Mouse (Mus musculus) liver, embryonic 16.5 days (tissue): Measurements from ENCODE around the gene Prox2. TPM values are rescaled to one million over a fixed set of nuclear protein-coding genes. Genes with fewer than 3 reads are reported as not detected.

Source experiments
- ATAC-seq: fragments of 200-750 bp; cut with Nextera tagmentation; 2 replicates; pipeline ENCODE4 v1.8.0; 2017; ENCODE audit warnings: low read depth, mild to moderate bottlenecking, moderate number of reproducible peaks, moderate library complexity
- H3K27ac ChIP-seq: fragments of 300-500 bp; sonication (generic); 2 replicates; pipeline ENCODE4 v1.5.1; 2014; ENCODE audit warnings: mild to moderate bottlenecking, low read length
- H3K27me3 ChIP-seq: fragments of 300-500 bp; sonication (generic); 2 replicates; pipeline ENCODE4 v1.6.1; 2014; ENCODE audit warnings: low read depth, low read length, mixed read lengths; ENCODE audit not compliant: control insufficient read depth, insufficient read depth
- H3K36me3 ChIP-seq: fragments of 300-500 bp; sonication (generic); 2 replicates; pipeline ENCODE4 v1.6.1; 2014; ENCODE audit warnings: mild to moderate bottlenecking; ENCODE audit not compliant: control insufficient read depth, insufficient read depth
- H3K4me1 ChIP-seq: fragments of 300-500 bp; sonication (generic); 2 replicates; pipeline ENCODE4 v1.6.1; 2014; ENCODE audit warnings: low read depth, low read length, mixed read lengths; ENCODE audit not compliant: control insufficient read depth
- H3K4me2 ChIP-seq: fragments of 300-500 bp; sonication (generic); 2 replicates; pipeline ENCODE4 v1.6.1; 2014; ENCODE audit warnings: low read depth, low read length, mixed read lengths
- H3K4me3 ChIP-seq: fragments of 300-500 bp; sonication (generic); 2 replicates; pipeline ENCODE4 v1.5.1; 2014; ENCODE audit warnings: low read depth, mild to moderate bottlenecking, low read length
- H3K9ac ChIP-seq: fragments of 300-500 bp; sonication (generic); 2 replicates; pipeline ENCODE4 v1.6.1; 2014; ENCODE audit warnings: low read depth, low read length
- H3K9me3 ChIP-seq: fragments of 300-500 bp; sonication (generic); replicated peaks from 2 replicates; pipeline ENCODE4 v1.6.1; 2016; ENCODE audit warnings: low read length; ENCODE audit not compliant: control insufficient read depth
- WGBS: fragments of 180-500 bp; shearing (Covaris S2); extraction: QIAGEN DNeasy Blood & Tissue Kit; methylation state at CpG from one replicate; pipeline ENCODE4 v1.1.7; 2014; ENCODE audit not compliant: insufficient replicate concordance; 5-methylcytosine and 5-hydroxymethylcytosine counted together
- polyA plus RNA-seq: library from polyadenylated mRNA; unstranded; fragments of >200 nt; fragmentation: Nextera tagmentation; extraction: Ambion mirVana; gene quantifications from 2 replicates; pipeline ENCODE4 v1.2.1, GENCODE M21; 2015

The Prox2 gene
- polyA plus RNA-seq, 1 experiment from 2014 or later, result 2.8 TPM

DNA sequence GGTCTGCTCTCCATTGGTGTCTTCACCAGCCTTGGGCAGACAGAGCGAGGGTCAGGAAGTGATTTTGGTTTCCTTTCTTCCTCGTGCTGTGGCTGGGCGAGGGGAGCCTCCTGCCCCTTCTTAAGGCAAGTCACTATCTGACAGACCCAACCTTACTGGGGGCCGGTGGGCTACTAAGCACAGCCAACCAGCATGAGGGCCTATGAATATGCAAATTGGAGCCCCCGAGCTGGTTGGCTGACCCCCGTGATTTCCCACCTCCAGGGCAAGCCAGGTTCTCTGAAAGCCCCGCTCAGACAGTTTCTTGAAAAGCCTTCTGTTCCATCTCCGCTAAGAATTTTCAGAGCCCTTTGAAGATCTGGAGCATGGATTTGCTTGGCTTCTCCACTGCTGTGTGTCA is 4.3 kb downstream of the Prox2 start:
- Histone ChIP-seq H3K27ac (no peak overlapping the region), H3K9ac (no peak overlapping the region), H3K9me3 (no peaks in the 10 kb centered on the region), H3K27me3 (no peaks in the 10 kb centered on the region), H3K4me1 (peaks cover 14% of the 10 kb centered on the region), H3K36me3 (no peaks in the 10 kb centered on the region), H3K4me2 (no peak overlapping the region), H3K4me3 (no peak overlapping the region)
- 10% methylated on average over 8 of the region's 8 CpGs for WGBS
- ATAC-seq, result no peak

DNA sequence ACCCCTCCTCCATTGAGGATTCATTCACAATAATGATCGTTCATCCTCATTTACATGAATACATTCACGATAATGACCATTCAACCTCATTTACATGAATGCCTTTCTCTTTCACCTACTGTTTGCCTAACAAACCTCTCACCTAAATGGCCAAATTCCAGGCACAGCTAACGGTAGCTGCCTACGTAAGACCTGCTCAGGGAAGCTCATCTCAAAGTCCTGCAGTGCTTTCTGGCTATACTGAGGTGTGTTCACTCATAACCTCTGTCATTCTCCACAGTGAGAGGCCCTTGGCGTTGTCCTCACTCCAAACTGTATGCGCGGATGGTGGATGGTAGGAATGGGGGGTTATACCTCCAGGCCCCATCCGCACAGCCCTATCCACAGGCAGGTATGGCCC is 5.8 kb downstream of the Prox2 start:
- Histone ChIP-seq H3K4me1 (peaks cover 12% of the 10 kb centered on the region), H3K9me3 (no peaks in the 10 kb centered on the region), H3K4me3 (no peak overlapping the region), H3K27ac (no peak overlapping the region), H3K4me2 (no peak overlapping the region), H3K36me3 (no peaks in the 10 kb centered on the region), H3K9ac (no peak overlapping the region), H3K27me3 (no peaks in the 10 kb centered on the region)
- 0 out of 2 replicates have a peak, but pooled peaks have one; percentile 39 for ATAC-seq
- 78% methylated on average over 8 of the region's 8 CpGs for WGBS

DNA sequence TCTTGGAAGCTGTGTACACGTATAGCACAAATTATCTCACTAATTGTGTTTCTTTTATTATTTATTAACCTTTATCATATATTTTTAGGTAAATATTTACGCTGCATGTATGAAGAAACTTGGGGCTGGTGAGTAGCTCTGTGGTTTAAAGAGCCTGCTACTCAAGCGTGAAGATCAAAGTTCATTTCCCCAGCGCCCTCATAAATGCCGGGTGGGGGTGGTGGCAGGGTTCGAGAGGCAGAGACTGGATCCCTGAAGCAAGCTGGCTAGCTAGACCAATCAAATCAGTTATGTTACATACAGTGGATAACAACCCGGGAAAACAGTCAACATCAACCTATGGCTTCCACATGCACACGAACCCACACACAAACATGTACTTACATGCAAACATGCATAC is 7.5 kb downstream of the Prox2 start:
- Histone ChIP-seq H3K9ac (no peak overlapping the region), H3K4me1 (peaks cover 4% of the 10 kb centered on the region), H3K36me3 (no peaks in the 10 kb centered on the region), H3K27ac (no peak overlapping the region), H3K4me3 (no peak overlapping the region), H3K27me3 (no peaks in the 10 kb centered on the region), H3K4me2 (no peak overlapping the region), H3K9me3 (no peaks in the 10 kb centered on the region)
- WGBS, result 68% methylated on average over 8 of the region's 8 CpGs
- ATAC-seq, result no peak

DNA sequence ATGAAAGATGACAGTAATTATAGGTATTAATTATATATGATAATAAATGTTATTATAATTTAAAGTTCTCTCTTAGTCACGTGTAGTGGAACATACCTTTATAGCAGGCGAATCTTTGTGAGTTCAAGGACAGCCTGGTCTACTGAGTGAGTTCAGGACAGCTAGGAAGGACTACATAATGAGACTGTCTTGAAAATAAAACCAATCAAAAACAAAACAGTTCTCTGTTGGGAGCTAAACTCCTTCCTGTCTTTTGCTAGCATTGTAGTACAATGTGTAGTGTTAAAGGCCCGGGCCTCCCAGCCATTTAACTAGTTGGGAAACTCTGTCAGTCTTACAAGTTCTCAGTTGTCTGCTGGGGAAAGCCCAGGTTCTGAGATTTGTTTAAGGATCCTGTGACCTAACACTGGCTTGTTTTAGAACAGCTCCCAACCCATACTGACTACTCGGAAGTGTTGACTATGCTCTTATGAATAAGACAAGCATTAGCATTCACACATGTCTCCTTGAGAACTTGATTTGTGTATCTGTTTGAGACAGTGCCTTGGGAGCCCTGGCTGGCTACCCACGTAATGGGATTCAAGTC is 8.9 kb downstream of the Prox2 start:
- Histone ChIP-seq H3K4me1 (peaks cover 4% of the 10 kb centered on the region), H3K4me2 (no peak overlapping the region), H3K4me3 (no peak overlapping the region), H3K9me3 (no peaks in the 10 kb centered on the region), H3K9ac (no peak overlapping the region), H3K36me3 (no peaks in the 10 kb centered on the region), H3K27ac (no peak overlapping the region), H3K27me3 (no peaks in the 10 kb centered on the region)
- ATAC-seq, result no peak
- WGBS, result 71% methylated on average over 5 of the region's 5 CpGs

DNA sequence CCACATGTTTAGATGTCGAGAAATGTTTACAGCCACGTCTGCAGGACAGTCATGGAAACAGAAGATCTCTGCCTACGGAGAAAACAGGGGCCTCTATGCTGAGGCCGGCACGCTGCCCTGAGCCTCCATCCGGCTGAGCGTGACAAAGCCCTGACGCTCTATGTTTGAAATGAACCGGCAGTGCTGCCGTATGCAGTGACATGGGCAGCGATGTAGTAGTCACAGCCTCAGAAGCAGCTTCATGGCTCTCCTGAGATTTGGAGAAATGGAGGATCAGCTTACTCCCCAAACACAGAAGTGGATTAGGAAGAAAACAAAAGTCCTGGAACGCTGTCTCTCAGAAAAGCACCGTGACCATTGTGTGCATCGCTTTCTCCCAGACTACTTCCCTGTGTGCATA is 9.6 kb downstream of the Prox2 start:
- Histone ChIP-seq H3K4me2 (no peak overlapping the region), H3K27ac (no peak overlapping the region), H3K9ac (no peak overlapping the region), H3K4me3 (no peak overlapping the region), H3K36me3 (no peaks in the 10 kb centered on the region), H3K27me3 (no peaks in the 10 kb centered on the region), H3K4me1 (no peaks in the 10 kb centered on the region; the same call in none of the 2 replicates), H3K9me3 (no peaks in the 10 kb centered on the region)
- no peak for ATAC-seq
- 83% methylated on average over 14 of the region's 14 CpGs for WGBS

DNA sequence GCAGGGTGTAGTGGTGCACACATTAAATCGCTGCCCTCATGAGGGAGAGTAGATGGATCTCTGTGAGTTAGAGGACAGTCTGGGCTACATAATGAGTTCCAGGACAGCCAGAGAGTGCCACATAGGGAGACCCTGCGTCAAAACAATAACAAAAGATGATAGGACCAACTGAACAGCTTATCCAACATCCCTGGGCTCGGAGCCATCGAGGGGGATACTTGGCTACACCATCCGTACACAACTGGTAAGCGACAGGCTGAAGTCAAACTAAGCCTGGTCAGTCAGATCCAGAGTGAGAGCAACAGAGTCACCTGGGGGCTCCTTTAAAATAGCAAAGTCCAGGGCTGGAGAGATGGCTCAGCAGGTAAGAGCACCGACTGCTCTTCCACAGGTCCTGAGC is 14.7 kb downstream of the Prox2 start:
- Histone ChIP-seq H3K27ac (no peak overlapping the region), H3K4me3 (no peak overlapping the region), H3K4me1 (peaks cover 7% of the 10 kb centered on the region; the same call in 1 of the 2 replicates), H3K36me3 (no peaks in the 10 kb centered on the region), H3K27me3 (no peaks in the 10 kb centered on the region), H3K4me2 (no peak overlapping the region), H3K9ac (no peak overlapping the region), H3K9me3 (no peaks in the 10 kb centered on the region)
- WGBS, result 78% methylated on average over 7 of the region's 7 CpGs
- no peak for ATAC-seq

DNA sequence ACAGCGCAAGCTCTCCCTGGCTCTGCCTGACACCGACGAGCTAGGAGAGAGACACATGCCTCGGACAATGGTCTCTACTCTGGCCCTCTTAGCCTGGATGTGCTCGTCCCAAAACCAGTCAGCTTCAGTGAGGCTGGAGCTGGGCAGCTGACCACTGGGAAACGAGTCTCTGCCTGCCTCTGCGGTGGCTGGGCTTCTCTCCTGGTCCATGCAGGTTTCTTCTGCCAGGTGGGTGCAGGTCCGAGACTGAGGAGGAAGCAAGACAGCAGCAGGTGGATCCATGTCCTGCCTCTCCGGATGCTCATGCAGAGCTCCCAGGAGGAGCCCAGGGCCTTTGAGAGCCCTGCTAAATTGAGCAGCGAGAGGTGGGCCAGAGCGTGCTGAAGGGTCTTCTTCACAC is 15.4 kb downstream of the Prox2 start:
- no peak overlapping the region for H3K4me3 ChIP-seq
- no peak overlapping the region for H3K27ac ChIP-seq
- H3K9ac ChIP-seq, result no peak overlapping the region
- no peaks in the 10 kb centered on the region for H3K27me3 ChIP-seq
- ATAC-seq, result no peak
- peaks cover 7% of the 10 kb centered on the region; the same call in 1 of the 2 replicates for H3K4me1 ChIP-seq
- H3K4me2 ChIP-seq, result no peak overlapping the region
- WGBS, result 81% methylated on average over 11 of the region's 11 CpGs
- no peaks in the 10 kb centered on the region for H3K36me3 ChIP-seq
- no peaks in the 10 kb centered on the region for H3K9me3 ChIP-seq

DNA sequence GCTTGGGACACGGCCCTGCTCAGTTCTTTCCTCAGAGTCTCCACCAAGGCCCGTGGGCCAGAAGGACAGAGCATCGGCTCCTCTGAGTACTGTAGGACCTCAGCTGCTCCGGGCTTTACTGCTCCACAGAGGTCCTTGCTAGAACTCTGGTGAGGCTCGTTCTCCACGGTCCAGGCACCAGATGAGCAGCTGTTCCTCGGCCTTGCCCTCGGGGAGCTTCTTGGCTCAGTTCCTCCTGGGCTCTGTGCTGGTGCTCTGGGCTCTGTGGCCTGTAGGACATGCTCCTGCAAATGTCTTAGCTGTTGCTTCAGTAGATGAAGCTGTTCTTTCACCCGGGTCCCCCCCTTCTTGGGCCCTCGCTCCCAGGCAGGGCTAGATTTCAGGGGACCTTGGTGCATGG is 15.9 kb downstream of the Prox2 start:
- WGBS, result 72% methylated on average over 10 of the region's 10 CpGs
- Histone ChIP-seq H3K9ac (no peak overlapping the region), H3K9me3 (no peaks in the 10 kb centered on the region), H3K36me3 (no peaks in the 10 kb centered on the region), H3K4me1 (peaks cover 7% of the 10 kb centered on the region; the same call in 1 of the 2 replicates), H3K27me3 (no peaks in the 10 kb centered on the region), H3K4me2 (no peak overlapping the region), H3K27ac (no peak overlapping the region), H3K4me3 (no peak overlapping the region)
- ATAC-seq, result no peak

DNA sequence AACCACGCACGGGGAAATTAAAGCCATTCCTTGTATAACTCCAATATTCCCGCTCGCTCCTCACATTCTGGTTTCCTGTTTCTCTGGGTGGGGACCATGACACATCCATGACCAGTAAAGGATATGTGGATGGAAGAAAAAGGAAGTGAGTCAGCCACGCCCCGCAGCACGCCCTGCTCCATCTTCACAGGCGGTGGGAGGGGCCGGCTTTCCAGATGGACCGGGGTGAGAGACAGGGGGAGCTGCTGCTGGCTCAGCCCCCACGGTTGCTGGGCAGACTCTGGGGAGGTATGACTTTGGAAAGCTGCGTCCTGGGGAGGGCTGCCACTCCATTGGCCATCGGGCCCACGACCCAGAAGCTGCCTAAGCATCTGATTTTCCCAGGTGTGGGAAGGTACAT is 16.5 kb downstream of the Prox2 start:
- no peak for ATAC-seq
- Histone ChIP-seq H3K4me2 (no peak overlapping the region), H3K4me1 (peaks cover 7% of the 10 kb centered on the region; the same call in 1 of the 2 replicates), H3K9me3 (no peaks in the 10 kb centered on the region), H3K9ac (no peak overlapping the region), H3K4me3 (no peak overlapping the region), H3K27me3 (no peaks in the 10 kb centered on the region), H3K27ac (no peak overlapping the region), H3K36me3 (no peaks in the 10 kb centered on the region; the same call in 1 of the 2 replicates)
- WGBS, result 27% methylated on average over 14 of the region's 14 CpGs
